Mouse (Mus musculus): ENCODE results near the gene Crk. TPM values are rescaled to one million over a fixed set of nuclear protein-coding genes. Genes with fewer than 3 reads are reported as not detected.

The Crk gene
- total and polyA plus RNA-seq, 2 experiments from 2014 or later: 57.0 to 88.4 TPM

DNA sequence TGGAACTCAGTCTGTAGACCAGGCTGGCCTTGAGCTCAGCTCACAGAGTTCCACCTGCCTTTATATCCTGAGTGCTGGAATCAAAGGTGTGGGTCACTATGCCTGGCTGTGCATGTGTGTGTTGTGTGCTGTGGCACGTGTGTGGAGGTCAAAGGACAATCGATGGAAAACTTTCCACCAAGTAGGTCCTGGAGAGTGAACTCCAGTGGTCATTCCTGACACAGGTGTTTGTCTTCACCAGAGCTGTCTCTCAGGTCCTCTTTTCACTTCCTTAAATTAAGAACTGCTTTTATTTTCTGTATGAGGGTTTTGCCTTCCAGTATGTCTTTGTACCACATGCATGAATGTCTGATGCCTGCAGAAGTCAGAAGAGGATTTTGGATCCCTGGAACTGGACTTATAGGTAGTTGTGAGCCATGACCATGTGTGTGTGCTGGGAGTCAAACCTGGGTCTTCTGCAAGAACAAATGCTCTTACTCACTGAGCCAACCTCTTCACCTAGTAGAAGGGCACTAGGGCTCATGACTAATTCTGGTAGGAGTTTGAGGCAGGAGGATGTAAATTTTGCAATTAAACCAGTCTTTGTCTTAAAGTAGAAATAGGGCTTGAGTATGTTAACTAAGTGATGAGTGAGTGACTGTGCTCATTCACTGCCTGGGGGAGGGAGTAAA is 58.9 kb downstream of the Crk start:
- H3K27me3 ChIP-seq (ENCODE audit: control insufficient read depth, insufficient read depth, low read length): no peaks in the 10 kb centered on the region

DNA sequence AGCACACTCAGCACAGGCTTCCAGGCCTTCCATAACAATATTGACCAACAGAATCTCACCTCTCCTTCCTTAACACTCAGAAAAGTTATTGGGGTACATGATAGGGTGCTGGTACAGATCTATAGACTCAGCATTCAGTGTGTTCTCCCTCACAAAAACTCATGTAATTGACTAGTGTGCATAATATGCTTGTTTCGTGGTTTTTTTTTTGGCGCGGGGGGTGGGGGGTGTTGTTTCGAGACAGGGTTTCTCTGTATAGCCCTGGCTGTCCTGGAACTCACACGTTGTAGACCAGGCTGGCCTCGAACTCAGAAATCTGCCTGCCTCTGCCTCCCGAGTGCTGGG is 59.4 kb downstream of the Crk start:
- Histone ChIP-seq H3K36me3 (replicated peaks; ENCODE audit: control insufficient read depth, insufficient read depth, low read length) (0 out of 2 replicates have a peak, but pooled peaks cover 5% of the 10 kb centered on the region), H3K27ac (ENCODE audit: low read depth) (no peak overlapping the region), H3K9ac (replicated peaks; ENCODE audit: low read depth, low read length) (no peak overlapping the region), H3K4me1 (ENCODE audit: control insufficient read depth, insufficient read depth) (peaks cover 66% of the 10 kb centered on the region), H3K9me3 (replicated peaks; ENCODE audit: control insufficient read depth, low read length) (no peaks in the 10 kb centered on the region), H3K27me3 (ENCODE audit: control insufficient read depth, insufficient read depth, low read length) (no peaks in the 10 kb centered on the region), H3K4me2 (ENCODE audit: low read depth, low read length) (no peak overlapping the region), H3K4me3 (ENCODE audit: low read depth, low read length) (no peak overlapping the region)
- ATAC-seq (ENCODE audit: insufficient read depth, low read depth) (no peak), DNase-seq (ENCODE audit: low spot score) (no peak)
- TF ChIP-seq EP300 (IDR thresholded peaks at IDR 0.05; ENCODE audit: low read depth) (no peak), CTCF (IDR thresholded peaks at IDR 0.05; ENCODE audit: low read depth) (no peak)
- WGBS: 88% methylated on average over 7 of the region's 7 CpGs

More for the DNA sequence above, 58.9 kb downstream of the Crk start:
- H3K9me3 ChIP-seq (replicated peaks; ENCODE audit: control insufficient read depth, low read length): no peaks in the 10 kb centered on the region
- no peak overlapping the region for H3K4me3 ChIP-seq (ENCODE audit: low read depth, low read length)
- TF ChIP-seq CTCF (IDR thresholded peaks at IDR 0.05; ENCODE audit: low read depth): no peak
- no peak for TF ChIP-seq EP300 (IDR thresholded peaks at IDR 0.05; ENCODE audit: low read depth)
- H3K4me1 ChIP-seq (ENCODE audit: control insufficient read depth, insufficient read depth): peaks cover 66% of the 10 kb centered on the region
- WGBS: 41% methylated on average over 2 of the region's 2 CpGs
- DNase-seq (ENCODE audit: low spot score): no peak
- no peak overlapping the region for H3K9ac ChIP-seq (replicated peaks; ENCODE audit: low read depth, low read length)
- 0 out of 2 replicates have a peak, but pooled peaks cover 5% of the 10 kb centered on the region for H3K36me3 ChIP-seq (replicated peaks; ENCODE audit: control insufficient read depth, insufficient read depth, low read length)
- no peak overlapping the region; the same call in 1 of the 2 replicates for H3K27ac ChIP-seq (ENCODE audit: low read depth)
- ATAC-seq (ENCODE audit: insufficient read depth, low read depth): no peak
- no peak overlapping the region for H3K4me2 ChIP-seq (ENCODE audit: low read depth, low read length)

DNA sequence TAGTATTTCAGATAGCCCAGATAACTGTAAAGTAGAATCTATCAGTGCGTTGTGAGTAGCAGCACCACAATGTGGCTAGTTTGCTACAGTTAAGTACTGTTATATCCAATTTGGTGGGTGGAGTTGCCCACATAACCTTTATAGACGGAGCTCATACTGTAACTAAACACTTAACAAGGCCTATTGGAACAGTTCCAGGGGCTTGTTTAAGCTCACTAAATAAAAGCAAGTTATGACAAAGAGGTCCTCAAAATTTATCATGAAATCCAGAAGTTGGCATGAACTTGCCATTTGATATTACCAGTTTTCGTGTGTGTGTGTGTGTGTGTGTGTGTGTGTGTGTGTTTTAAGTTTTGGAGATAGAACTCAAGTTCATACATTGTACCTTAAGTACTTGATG is 61.1 kb downstream of the Crk start:
- WGBS: 41% methylated on average over 3 of the region's 3 CpGs
- DNase-seq (ENCODE audit: low spot score): no peak
- 0 out of 2 replicates have a peak overlapping the region, but pooled peaks have one; percentile 27 for H3K27ac ChIP-seq (ENCODE audit: low read depth)
- TF ChIP-seq CTCF (IDR thresholded peaks at IDR 0.05; ENCODE audit: low read depth) (no peak), EP300 (IDR thresholded peaks at IDR 0.05; ENCODE audit: low read depth) (no peak)
- H3K9ac ChIP-seq (replicated peaks; ENCODE audit: low read depth, low read length): no peak overlapping the region
- H3K4me2 ChIP-seq (ENCODE audit: low read depth, low read length): no peak overlapping the region
- no peaks in the 10 kb centered on the region for H3K9me3 ChIP-seq (replicated peaks; ENCODE audit: control insufficient read depth, low read length)
- H3K36me3 ChIP-seq (replicated peaks; ENCODE audit: control insufficient read depth, insufficient read depth, low read length): 0 out of 2 replicates have a peak, but pooled peaks cover 5% of the 10 kb centered on the region
- H3K27me3 ChIP-seq (ENCODE audit: control insufficient read depth, insufficient read depth, low read length): no peaks in the 10 kb centered on the region
- ATAC-seq (ENCODE audit: insufficient read depth, low read depth): no peak
- peaks cover 51% of the 10 kb centered on the region for H3K4me1 ChIP-seq (ENCODE audit: control insufficient read depth, insufficient read depth)
- no peak overlapping the region for H3K4me3 ChIP-seq (ENCODE audit: low read depth, low read length)

DNA sequence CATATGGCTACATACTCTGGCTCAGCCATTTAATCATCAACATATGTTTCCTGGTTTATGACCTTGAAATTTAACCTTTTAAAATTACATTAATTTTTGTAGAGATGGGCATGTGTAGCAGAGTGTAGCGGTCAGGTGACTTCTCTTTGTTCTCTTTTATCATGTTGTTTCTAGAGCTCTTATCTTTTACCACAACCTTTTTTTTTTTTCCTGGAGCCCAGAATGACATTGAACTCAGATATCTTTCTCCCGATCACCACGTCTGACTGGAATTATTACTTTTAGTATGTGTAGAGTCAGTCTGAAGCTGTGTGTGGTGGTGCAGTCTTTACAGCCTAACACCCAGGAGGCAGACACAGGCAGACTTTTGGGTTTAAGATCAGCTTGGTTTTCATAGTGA is 62.6 kb downstream of the Crk start:
- Histone ChIP-seq H3K4me2 (ENCODE audit: low read depth, low read length) (no peak overlapping the region), H3K36me3 (replicated peaks; ENCODE audit: control insufficient read depth, insufficient read depth, low read length) (0 out of 2 replicates have a peak, but pooled peaks cover 5% of the 10 kb centered on the region), H3K27ac (ENCODE audit: low read depth) (peak overlapping the region; percentile 27; the same call in 1 of the 2 replicates), H3K4me3 (ENCODE audit: low read depth, low read length) (no peak overlapping the region), H3K9ac (replicated peaks; ENCODE audit: low read depth, low read length) (no peak overlapping the region), H3K27me3 (ENCODE audit: control insufficient read depth, insufficient read depth, low read length) (no peaks in the 10 kb centered on the region), H3K4me1 (ENCODE audit: control insufficient read depth, insufficient read depth) (peaks cover 47% of the 10 kb centered on the region), H3K9me3 (replicated peaks; ENCODE audit: control insufficient read depth, low read length) (no peaks in the 10 kb centered on the region)
- DNase-seq (ENCODE audit: low spot score) (no peak), ATAC-seq (ENCODE audit: insufficient read depth, low read depth) (no peak)
- 31% methylated on average over 3 of the region's 3 CpGs for WGBS
- TF ChIP-seq EP300 (IDR thresholded peaks at IDR 0.05; ENCODE audit: low read depth) (no peak), CTCF (IDR thresholded peaks at IDR 0.05; ENCODE audit: low read depth) (no peak)

DNA sequence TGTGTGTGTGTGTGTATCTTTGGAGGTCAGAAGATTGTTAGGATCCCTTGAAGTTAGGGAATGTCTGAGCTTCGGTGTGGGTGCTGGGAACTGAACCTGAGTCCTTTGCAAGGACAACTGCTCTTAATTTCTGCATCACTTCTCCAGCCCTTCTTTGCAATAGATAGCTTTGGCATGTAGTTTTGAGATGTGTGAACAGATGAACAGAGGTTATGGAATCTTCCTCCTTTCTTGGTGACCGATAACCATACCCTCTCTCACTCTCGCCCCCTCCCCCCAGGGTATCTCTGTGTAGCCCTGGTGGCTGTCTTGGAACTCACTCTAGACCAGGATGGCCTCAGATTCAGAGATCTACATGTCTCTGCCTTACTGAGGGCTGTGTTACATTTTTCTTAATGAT is 65.7 kb downstream of the Crk start:
- H3K4me1 ChIP-seq (ENCODE audit: control insufficient read depth, insufficient read depth): peaks cover 52% of the 10 kb centered on the region
- DNase-seq (ENCODE audit: low spot score): no peak
- no peak overlapping the region for H3K4me3 ChIP-seq (ENCODE audit: low read depth, low read length)
- H3K9me3 ChIP-seq (replicated peaks; ENCODE audit: control insufficient read depth, low read length): no peaks in the 10 kb centered on the region
- 86% methylated on average over 3 of the region's 3 CpGs for WGBS
- H3K4me2 ChIP-seq (ENCODE audit: low read depth, low read length): no peak overlapping the region
- H3K27ac ChIP-seq (ENCODE audit: low read depth): no peak overlapping the region
- H3K36me3 ChIP-seq (replicated peaks; ENCODE audit: control insufficient read depth, insufficient read depth, low read length): 0 out of 2 replicates have a peak, but pooled peaks cover 6% of the 10 kb centered on the region
- ATAC-seq (ENCODE audit: insufficient read depth, low read depth): no peak
- no peaks in the 10 kb centered on the region for H3K27me3 ChIP-seq (ENCODE audit: control insufficient read depth, insufficient read depth, low read length)
- TF ChIP-seq CTCF (IDR thresholded peaks at IDR 0.05; ENCODE audit: low read depth) (no peak), EP300 (IDR thresholded peaks at IDR 0.05; ENCODE audit: low read depth) (no peak)
- H3K9ac ChIP-seq (replicated peaks; ENCODE audit: low read depth, low read length): no peak overlapping the region

DNA sequence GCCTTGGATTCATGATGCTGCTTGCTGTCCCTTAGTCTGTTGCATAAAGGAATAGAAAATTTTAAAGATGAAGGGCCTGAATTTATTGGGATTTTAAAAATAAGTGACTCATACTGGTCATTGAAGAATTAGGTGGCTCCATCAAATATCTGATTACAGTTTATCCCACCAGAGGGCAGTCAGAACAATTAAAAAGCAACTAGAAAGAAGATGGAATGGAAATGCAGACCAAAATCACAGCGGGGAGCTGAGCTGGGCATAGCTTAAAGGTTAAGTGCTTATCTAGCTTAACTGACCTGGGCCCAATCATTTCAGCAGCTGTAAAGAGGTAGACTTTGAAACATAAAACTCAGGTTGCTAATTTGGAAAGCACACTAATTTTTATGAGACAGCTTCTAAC is 71.5 kb downstream of the Crk start:
- Histone ChIP-seq H3K27ac (ENCODE audit: low read depth) (no peak overlapping the region), H3K4me2 (ENCODE audit: low read depth, low read length) (no peak overlapping the region), H3K4me3 (ENCODE audit: low read depth, low read length) (no peak overlapping the region), H3K9ac (replicated peaks; ENCODE audit: low read depth, low read length) (no peak overlapping the region), H3K9me3 (replicated peaks; ENCODE audit: control insufficient read depth, low read length) (no peaks in the 10 kb centered on the region), H3K4me1 (ENCODE audit: control insufficient read depth, insufficient read depth) (peaks cover 38% of the 10 kb centered on the region), H3K27me3 (ENCODE audit: control insufficient read depth, insufficient read depth, low read length) (no peaks in the 10 kb centered on the region), H3K36me3 (replicated peaks; ENCODE audit: control insufficient read depth, insufficient read depth, low read length) (peaks cover 23% of the 10 kb centered on the region)
- DNase-seq (ENCODE audit: low spot score) (no peak), ATAC-seq (ENCODE audit: insufficient read depth, low read depth) (no peak)
- WGBS: 30% methylated on average over 1 of the region's 1 CpGs
- no peak for TF ChIP-seq CTCF (IDR thresholded peaks at IDR 0.05; ENCODE audit: low read depth)
- TF ChIP-seq EP300 (IDR thresholded peaks at IDR 0.05; ENCODE audit: low read depth): no peak

Data from heart, postnatal 0 days (tissue).